Mouse (Mus musculus): ENCODE measurements around the gene Dnase2a.

DNA sequence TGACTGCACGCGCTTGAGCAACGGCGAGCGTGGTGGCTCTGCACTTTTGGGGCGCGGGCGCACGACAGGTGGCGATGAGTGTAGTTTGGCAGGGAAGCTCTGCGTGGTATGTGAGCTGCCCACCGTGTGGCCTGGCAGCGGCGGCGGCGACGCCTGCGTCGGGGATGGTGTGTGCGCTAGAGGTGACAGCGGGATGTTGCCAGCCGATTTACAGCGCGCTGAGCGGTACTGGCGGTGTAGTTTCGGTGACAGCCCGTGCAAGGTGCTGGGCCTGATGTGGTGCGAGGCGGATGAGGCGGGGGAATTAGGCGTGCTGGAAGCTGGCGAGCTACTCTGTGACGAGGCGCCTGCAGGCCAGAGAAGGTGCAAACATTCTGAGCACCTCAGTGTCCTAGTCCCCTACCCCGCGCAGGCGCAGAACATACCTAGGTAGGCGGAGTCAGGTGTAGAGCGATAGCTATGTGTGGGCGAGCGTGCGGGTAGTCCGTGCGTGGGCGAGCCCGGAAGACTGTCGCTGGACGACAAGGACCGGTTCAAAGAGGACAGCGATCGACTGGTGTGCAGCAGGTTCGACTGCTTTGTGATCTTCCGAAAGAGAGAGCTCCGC is 4.6 kb downstream of the Dnase2a start:
- TF ChIP-seq CTCF (IDR thresholded peaks at IDR 0.05; ENCODE audit: low read depth) (no peak), EP300 (IDR thresholded peaks at IDR 0.05; ENCODE audit: low read depth) (no peak)
